Mouse (Mus musculus) liver, embryonic 14.5 days (tissue): ENCODE measurements around the gene Lin52. TPM values are rescaled to one million over a fixed set of nuclear protein-coding genes. Genes with fewer than 3 reads are reported as not detected.

ENCODE experiments used
- ATAC-seq: fragments of 200-750 bp; cut with Nextera tagmentation; 2 replicates; pipeline ENCODE4 v1.8.0; 2017; ENCODE audit warnings: moderate number of reproducible peaks, mild to moderate bottlenecking, moderate library complexity; ENCODE audit not compliant: insufficient read depth
- DNase-seq, 3 experiments: peaks; one replicate each; pipeline ENCODE4 v3.0.0-alpha.2; 2012 to 2013; ENCODE audit warnings: low read depth in 3 of 3, low spot score in 3 of 3
- H3K27ac ChIP-seq: fragments of 300-500 bp; sonication (generic); 2 replicates; pipeline ENCODE4 v1.5.1; 2014; ENCODE audit warnings: moderate library complexity, mild to moderate bottlenecking, control low read depth, inconsistent platforms
- H3K27me3 ChIP-seq: fragments of 300-500 bp; sonication (generic); 2 replicates; pipeline ENCODE4 v1.6.1; 2014; ENCODE audit warnings: mild to moderate bottlenecking, low read length, moderate library complexity; ENCODE audit not compliant: control insufficient read depth, insufficient read depth
- H3K36me3 ChIP-seq: fragments of 300-500 bp; sonication (generic); replicated peaks from 2 replicates; pipeline ENCODE4 v1.6.1; 2014; ENCODE audit warnings: low read depth; ENCODE audit not compliant: control insufficient read depth, insufficient read depth
- H3K4me1 ChIP-seq, 2 experiments: fragments of 200-500 bp in 1 of 2; fragments of 300-500 bp in 1 of 2; sonication (generic) in 1 of 2; replicated peaks; 2 replicates each; pipeline ENCODE4 v1.6.1; 2012 to 2014; ENCODE audit warnings: antibody characterized with exemption in 1 of 2, inconsistent platforms in 1 of 2, low read length in 1 of 2; ENCODE audit not compliant: control insufficient read depth in 2 of 2, insufficient read depth in 2 of 2
- H3K4me2 ChIP-seq: fragments of 300-500 bp; sonication (generic); 2 replicates; pipeline ENCODE4 v1.6.1; 2014; ENCODE audit warnings: low read depth, mild to moderate bottlenecking, control low read depth, moderate library complexity
- H3K4me3 ChIP-seq, 2 experiments: fragments of 200-500 bp in 1 of 2; fragments of 300-500 bp in 1 of 2; sonication (generic) in 1 of 2; 2 replicates each; pipeline ENCODE4 v1.5.1; 2012 to 2014; ENCODE audit warnings: low read depth in 2 of 2, low read length in 2 of 2, mild to moderate bottlenecking in 2 of 2, control low read depth in 1 of 2, inconsistent platforms in 1 of 2, moderate library complexity in 1 of 2; ENCODE audit not compliant: insufficient read depth in 1 of 2
- H3K9ac ChIP-seq: fragments of 300-500 bp; sonication (generic); replicated peaks from 2 replicates; pipeline ENCODE4 v1.6.1; 2014; ENCODE audit warnings: mild to moderate bottlenecking, control low read depth, moderate library complexity
- H3K9me3 ChIP-seq: fragments of 300-500 bp; sonication (generic); 2 replicates; pipeline ENCODE4 v1.6.1; 2016; ENCODE audit warnings: low read length, mixed read lengths; ENCODE audit not compliant: control insufficient read depth
- CTCF ChIP-seq: IDR thresholded peaks from 2 replicates; pipeline ENCODE4 v1.5.1; 2016; ENCODE audit warnings: antibody characterized with exemption, low read depth, control low read depth
- EP300 ChIP-seq: IDR thresholded peaks from 2 replicates; pipeline ENCODE4 v1.6.1; 2016; ENCODE audit warnings: antibody characterized with exemption, low read depth
- WGBS: fragments of 180-500 bp; shearing (Covaris S2); extraction: QIAGEN DNeasy Blood & Tissue Kit; methylation state at CpG from one replicate; pipeline ENCODE4 v1.1.7; 2014; ENCODE audit not compliant: insufficient replicate concordance; 5-methylcytosine and 5-hydroxymethylcytosine counted together
- polyA plus RNA-seq, 2 experiments: library from polyadenylated mRNA; depleted of rRNA in 1 of 2; stranded (reverse) in 1 of 2; unstranded in 1 of 2; fragments of >200 nt; fragmentation: Nextera tagmentation in 1 of 2; extraction: Ambion mirVana in 1 of 2; gene quantifications; 2 replicates each; pipeline versions ENCODE4 v1.2.1 to v1.2.3; 2012 to 2014

The Lin52 gene
- polyA plus RNA-seq (2012; rRNA removed) (7.4 and 10.8 TPM in 2 replicates), polyA plus RNA-seq (2014; fragmentation: Nextera tagmentation; extraction: Ambion mirVana) (10.4 and 12.1 TPM in 2 replicates)

DNA sequence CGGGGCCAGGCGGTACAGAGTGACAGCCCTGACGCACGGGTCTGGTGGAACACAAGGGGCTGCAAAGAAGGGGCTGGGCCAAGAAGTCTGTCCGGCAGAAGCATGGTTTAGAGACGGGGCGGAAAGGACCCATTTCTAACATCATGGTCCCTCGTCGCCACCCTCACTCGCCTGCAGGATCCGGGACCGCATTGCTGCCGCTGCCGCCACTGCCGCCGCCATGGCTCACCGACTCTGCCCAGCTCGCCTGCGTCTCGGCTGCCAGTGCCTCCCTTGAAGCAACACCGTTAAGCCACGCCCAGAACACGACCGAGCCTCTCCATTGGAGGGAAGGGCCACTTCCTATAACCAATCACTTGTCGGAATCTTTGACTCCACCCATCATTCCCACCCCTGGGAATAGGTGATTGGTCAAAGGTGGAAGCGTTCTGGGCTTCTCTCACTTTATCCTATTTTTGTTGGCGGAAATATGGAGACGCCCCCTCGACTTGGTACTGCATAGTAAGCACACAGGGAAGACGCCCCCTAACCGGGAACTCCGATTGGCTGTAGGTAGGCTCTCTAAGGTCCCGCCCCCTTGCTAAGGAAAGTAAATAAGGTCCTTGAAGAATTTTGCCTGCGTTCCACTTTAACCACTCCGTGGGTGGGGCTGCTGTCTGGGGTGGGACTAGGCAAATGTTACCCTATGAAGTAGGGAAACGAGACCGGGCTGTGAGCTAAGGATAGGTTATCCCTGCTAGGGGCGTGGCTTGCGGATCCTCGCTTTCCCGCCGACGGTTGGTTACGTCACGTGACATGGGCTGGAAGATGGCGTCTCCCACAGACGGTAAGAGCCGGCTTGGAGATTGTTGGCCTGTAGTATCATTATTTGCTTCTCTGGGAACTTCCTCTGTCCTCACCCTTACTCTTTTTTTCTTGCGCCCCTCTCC is at the start of gene Lin52, which contains the start of gene Aldh6a1:
Gene Lin52 (plus strand): TSS at position 705 of the 929 bp plus-strand sequence.
Gene Aldh6a1 (minus strand): TSS at position 287 of the 929 bp plus-strand sequence.
- H3K27ac ChIP-seq: peak within 1 kb of the TSS; percentile 74
- peak; percentile 95 for ATAC-seq
- WGBS: under 1% methylated on average over 49 of the region's 49 CpGs
- peak; percentile 100 for DNase-seq
- peaks cover 20 to 21% of the 10 kb centered on the region in 2 experiments for H3K4me1 ChIP-seq
- H3K36me3 ChIP-seq: no peaks in the 10 kb centered on the region
- H3K9ac ChIP-seq: peak within 1 kb of the TSS; percentile 92
- H3K27me3 ChIP-seq: no peaks in the 10 kb centered on the region
- H3K4me3 ChIP-seq: peak within 1 kb of the TSS; percentile 92
- H3K9me3 ChIP-seq: no peaks in the 10 kb centered on the region
- no peak for TF ChIP-seq CTCF
- TF ChIP-seq EP300: no peak; the same call in none of the 2 replicates
- H3K4me2 ChIP-seq: peak within 1 kb of the TSS; percentile 95

DNA sequence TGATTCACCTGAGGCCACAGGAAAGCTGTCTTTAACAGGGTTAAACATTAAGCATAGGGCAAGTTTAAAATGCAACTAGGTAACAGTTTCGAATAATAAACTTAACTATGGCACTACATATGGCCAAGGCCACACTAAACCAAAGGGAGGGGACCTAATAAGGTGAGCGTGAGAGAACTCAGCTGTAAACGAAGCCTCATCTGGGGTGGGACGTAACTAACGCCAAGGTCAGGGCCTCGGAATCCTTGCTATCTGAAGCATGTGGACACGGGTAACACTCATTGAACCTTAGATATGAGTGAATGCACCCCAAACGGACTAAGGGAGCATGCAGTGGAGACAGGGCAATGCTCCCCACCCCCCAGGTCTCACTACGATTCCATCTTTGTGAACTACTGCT is 48.3 kb upstream of the Lin52 start:
- Histone ChIP-seq H3K4me3 (no peak overlapping the region), H3K27ac (no peak overlapping the region), H3K4me2 (no peak overlapping the region), H3K9ac (no peak overlapping the region), H3K4me1 (peaks cover 10 to 12% of the 10 kb centered on the region in 2 experiments), H3K27me3 (no peaks in the 10 kb centered on the region), H3K9me3 (no peaks in the 10 kb centered on the region), H3K36me3 (no peaks in the 10 kb centered on the region)
- WGBS: 62% methylated on average over 9 of the region's 9 CpGs
- ATAC-seq (no peak; the same call in 1 of the 2 replicates), DNase-seq (no peak)
- TF ChIP-seq CTCF (no peak), EP300 (no peak)

DNA sequence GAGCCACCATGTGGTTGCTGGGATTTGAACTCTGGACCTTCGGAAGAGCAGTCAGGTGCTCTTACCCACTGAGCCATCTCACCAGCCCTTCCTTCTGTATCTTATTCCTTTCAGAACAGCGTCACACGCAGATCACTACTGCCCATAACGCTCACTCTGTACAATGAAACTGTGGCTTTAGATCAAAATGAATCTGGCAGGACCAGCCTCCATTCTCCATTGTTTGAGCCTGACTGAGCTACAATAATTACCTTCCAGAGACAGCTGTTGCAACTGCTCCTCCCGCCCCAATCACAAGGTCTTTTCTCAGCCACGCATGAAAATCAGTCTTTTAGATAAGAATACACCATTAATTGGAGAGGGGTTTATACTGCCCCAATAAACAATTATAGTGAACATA is 46.7 kb upstream of the Lin52 start:
- Histone ChIP-seq H3K27me3 (no peaks in the 10 kb centered on the region), H3K4me3 (no peak overlapping the region), H3K27ac (no peak overlapping the region), H3K4me1 (peaks cover 10 to 16% of the 10 kb centered on the region in 2 experiments), H3K4me2 (no peak overlapping the region), H3K9me3 (no peaks in the 10 kb centered on the region), H3K9ac (no peak overlapping the region), H3K36me3 (no peaks in the 10 kb centered on the region)
- DNase-seq (no peak), ATAC-seq (no peak)
- 83% methylated on average over 6 of the region's 6 CpGs for WGBS
- TF ChIP-seq CTCF: no peak

DNA sequence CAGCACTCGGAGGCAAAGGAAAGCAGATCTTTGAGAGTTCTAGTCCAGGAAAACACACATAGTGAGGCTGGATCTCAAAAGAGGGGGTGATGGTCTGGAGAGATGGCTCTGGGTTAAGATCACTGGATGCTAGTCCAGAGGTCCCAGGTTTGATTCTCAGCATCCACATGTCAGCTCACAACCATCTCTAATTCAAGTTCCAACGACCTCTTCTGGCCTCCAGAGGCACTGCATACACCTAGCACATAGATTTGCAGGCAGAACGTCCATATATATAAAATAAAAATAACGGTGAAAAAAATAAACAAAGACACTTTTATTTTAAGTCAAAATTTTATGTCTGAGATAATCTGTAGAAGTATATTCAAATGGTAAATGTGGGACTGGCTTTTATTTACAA is 44.0 kb upstream of the Lin52 start:
- H3K27ac ChIP-seq: no peak overlapping the region
- ATAC-seq (no peak), DNase-seq (no peak)
- 49% methylated on average over 4 of the region's 4 CpGs for WGBS
- H3K4me1 ChIP-seq: peaks cover 4 to 8% of the 10 kb centered on the region in 2 experiments
- H3K36me3 ChIP-seq: no peaks in the 10 kb centered on the region
- no peaks in the 10 kb centered on the region for H3K27me3 ChIP-seq
- no peak overlapping the region for H3K4me3 ChIP-seq
- H3K4me2 ChIP-seq: peak overlapping the region; percentile 91; the same call in 1 of the 2 replicates
- no peak overlapping the region for H3K9ac ChIP-seq
- H3K9me3 ChIP-seq: no peaks in the 10 kb centered on the region
- no peak for TF ChIP-seq CTCF
- no peak for TF ChIP-seq EP300
